Comparison of ENCODE assay signal across 8 mouse cellular contexts in genomic region chr5:68128421-68128820, GRCm38 (mm10).
A peak's percentile ranks its signal among the peaks of the same experiment; 100 is the strongest.
DNase-seq lines count a peak whose midpoint lies in the region; ATAC-seq lines count a peak whose summit lies in the region.

No protein-coding gene starts in this region.

- H3K4me2 ChIP-seq in hindbrain, embryonic 12.5 days (replicated peaks) = no peak overlapping the region
- H3K4me2 ChIP-seq in forebrain, embryonic 16.5 days (ENCODE audit: low read length) = no peak overlapping the region

- peak; percentile 19 for DNase-seq in hindbrain, embryonic 10.5 days (ENCODE audit: low spot score)
- peak; percentile 3 to 4 for DNase-seq in B cell, adult 2 months
- peak; percentile 52 for DNase-seq in left cerebral cortex, postnatal 4 days
- DNase-seq in thymus, postnatal 36 days = no peak
- DNase-seq in urinary bladder, postnatal 36 days (ENCODE audit: low spot score in 2 of 2) = no peak

- no peak overlapping the region for H3K9ac ChIP-seq in hindbrain, embryonic 12.5 days
- no peak overlapping the region for H3K9ac ChIP-seq in forebrain, embryonic 16.5 days (replicated peaks; ENCODE audit: low read depth, low read length)

- H3K4me1 ChIP-seq in hindbrain, embryonic 10.5 days (replicated peaks) = no peaks in the 10 kb centered on the region
- no peaks in the 10 kb centered on the region for H3K4me1 ChIP-seq in hindbrain, embryonic 12.5 days
- no peaks in the 10 kb centered on the region for H3K4me1 ChIP-seq in forebrain, embryonic 16.5 days (replicated peaks; ENCODE audit: control insufficient read depth, insufficient read depth, low read length)

- no peaks in the 10 kb centered on the region for H3K36me3 ChIP-seq in hindbrain, embryonic 10.5 days
- H3K36me3 ChIP-seq in hindbrain, embryonic 12.5 days = no peaks in the 10 kb centered on the region
- no peaks in the 10 kb centered on the region for H3K36me3 ChIP-seq in forebrain, embryonic 16.5 days (ENCODE audit: control insufficient read depth, insufficient read depth)

- no peaks in the 10 kb centered on the region for H3K9me3 ChIP-seq in hindbrain, embryonic 10.5 days
- no peaks in the 10 kb centered on the region for H3K9me3 ChIP-seq in hindbrain, embryonic 12.5 days (replicated peaks)
- no peaks in the 10 kb centered on the region for H3K9me3 ChIP-seq in forebrain, embryonic 16.5 days (ENCODE audit: control insufficient read depth, low read length)

- intact Hi-C loops in left cerebral cortex, postnatal 4 days (cut with DNase I) = loop anchor here (10.0 kb wide), 2 partner anchors 1216 to 1396 kb away; partner anchors contain the start of gene Kctd8

- no peak overlapping the region for H3K27ac ChIP-seq in hindbrain, embryonic 10.5 days
- H3K27ac ChIP-seq in hindbrain, embryonic 12.5 days = no peak overlapping the region
- H3K27ac ChIP-seq in forebrain, embryonic 16.5 days (ENCODE audit: low read length) = no peak overlapping the region

- 14% methylated on average over 4 of the region's 4 CpGs for WGBS in hindbrain, embryonic 10.5 days
- 15% methylated on average over 4 of the region's 4 CpGs for WGBS in hindbrain, embryonic 12.5 days
- WGBS in forebrain, embryonic 16.5 days = 13% methylated on average over 4 of the region's 4 CpGs

- ATAC-seq in hindbrain, embryonic 12.5 days (ENCODE audit: low FRiP score) = no peak
- ATAC-seq in cerebellum, adult (ENCODE audit: insufficient number of reproducible peaks, low FRiP score, low TSS enrichment) = peak; percentile 74; the same call in 1 of the 2 replicates
- ATAC-seq in forebrain, embryonic 16.5 days = 0 out of 2 replicates have a peak, but pooled peaks have one; percentile 28

- H3K4me3 ChIP-seq in hindbrain, embryonic 10.5 days = no peak overlapping the region
- H3K4me3 ChIP-seq in hindbrain, embryonic 12.5 days = no peak overlapping the region
- H3K4me3 ChIP-seq in forebrain, embryonic 16.5 days (replicated peaks; ENCODE audit: low read length) = no peak overlapping the region

- H3K27me3 ChIP-seq in hindbrain, embryonic 10.5 days (ENCODE audit: insufficient read depth, poor library complexity, severe bottlenecking) = no peaks in the 10 kb centered on the region
- H3K27me3 ChIP-seq in hindbrain, embryonic 12.5 days = no peaks in the 10 kb centered on the region
- H3K27me3 ChIP-seq in forebrain, embryonic 16.5 days (replicated peaks; ENCODE audit: control insufficient read depth, insufficient read depth, low read length) = no peaks in the 10 kb centered on the region

Comparison
In these comparisons a context has a peak if more than half of its experiments do, and no peak if none do; other contexts are left out.
1. DNase-seq: peak in hindbrain, embryonic 10.5 days (single experiment), B cell, adult 2 months (2 of 2) and left cerebral cortex, postnatal 4 days (single experiment); none in thymus, postnatal 36 days (0 of 2) and urinary bladder, postnatal 36 days (0 of 2).